Mouse (Mus musculus) lung, postnatal 10 days (tissue): ENCODE measurements around the gene Usp34.
"Not testable (repeated sequence)": the region's sequence is repeated elsewhere in the genome, so short reads cannot be mapped to it uniquely, and the experiment has no call there.

Experiments used
- DNase-seq: peaks from one replicate; pipeline ENCODE4 v3.0.0; 2021

The Usp34 gene

GRCm38 (mm10) chr11:23504801-23505200, 198.1 kb downstream of the Usp34 start:
- not testable (repeated sequence) for DNase-seq

GRCm38 (mm10) chr11:23514785-23515184, 208.1 kb downstream of the Usp34 start:
- DNase-seq, result not testable (repeated sequence)

- DNase-seq, result no peak
Observed at GRCm38 (mm10) chr11:23515315-23515714, 208.6 kb downstream of the Usp34 start.

GRCm38 (mm10) chr11:23518981-23519380, 212.3 kb downstream of the Usp34 start:
- no peak for DNase-seq

- DNase-seq, result no peak
Observed at GRCm38 (mm10) chr11:23520473-23521205, 213.9 kb downstream of the Usp34 start, which contains the start of gene 1700093K21Rik. Gene 1700093K21Rik (minus strand): TSS chr11:23521155.

- no peak for DNase-seq
Observed at GRCm38 (mm10) chr11:23537446-23537845, 230.8 kb downstream of the Usp34 start.
